Comparison of ENCODE assay signal across 28 mouse cellular contexts in the genomic region with DNA sequence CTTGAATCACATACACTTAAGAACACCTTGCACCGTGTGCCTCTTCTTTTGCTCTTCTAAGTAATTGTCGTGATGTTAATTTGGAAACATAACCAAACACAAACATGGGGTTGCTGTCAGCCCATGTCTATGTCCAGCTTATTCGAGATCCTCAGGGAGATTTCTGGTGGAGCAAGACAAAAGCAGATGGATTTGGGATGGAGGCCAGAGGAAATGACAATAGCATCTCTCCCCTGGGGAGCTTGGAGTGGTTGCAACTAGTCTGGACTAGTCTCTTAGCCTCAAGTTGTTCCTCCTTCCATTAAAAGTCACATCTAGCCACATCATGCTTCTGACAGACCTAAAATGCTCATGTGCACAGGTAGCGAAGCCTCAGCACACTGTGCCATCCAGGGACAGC.
DNase-seq lines count a peak whose midpoint lies in the region; ATAC-seq lines count a peak whose summit lies in the region.
"Had no signal": no experiment of that assay in that cellular context is flagged by ENCODE, and none has a peak within 500 bp of the region (broad histone marks: within the 10 kb centered on the region; RNA-seq: fewer than 3 reads in every experiment).

No protein-coding gene starts in this region.

- H3K36me3 ChIP-seq in heart, embryonic 12.5 days, result no peaks in the 10 kb centered on the region
- H3K36me3 ChIP-seq: embryonic facial prominence, embryonic 12.5 days; embryonic facial prominence, embryonic 15.5 days; G1E; heart, embryonic 15.5 days; hindbrain, embryonic 12.5 days; hindbrain, embryonic 15.5 days; kidney, embryonic 15.5 days had no signal

- ATAC-seq in heart, embryonic 12.5 days (ENCODE audit: insufficient number of reproducible peaks, low FRiP score), result no peak
- ATAC-seq: forebrain, embryonic 13.5 days; forebrain, embryonic 16.5 days; intestine, postnatal 0 days; Patski had no signal

- peaks cover 8% of the 10 kb centered on the region for H3K9me3 ChIP-seq in heart, embryonic 12.5 days (replicated peaks)
- H3K9me3 ChIP-seq: embryonic facial prominence, embryonic 15.5 days; heart, embryonic 15.5 days; hindbrain, embryonic 15.5 days had no signal

- H3K4me2 ChIP-seq in heart, embryonic 12.5 days, result no peak overlapping the region
- H3K4me2 ChIP-seq: embryonic facial prominence, embryonic 12.5 days; embryonic facial prominence, embryonic 15.5 days; forebrain, embryonic 13.5 days; heart, embryonic 15.5 days; hindbrain, embryonic 12.5 days; hindbrain, embryonic 15.5 days; kidney, embryonic 15.5 days had no signal

- H3K4me3 ChIP-seq in heart, embryonic 12.5 days, result no peak overlapping the region
- no peak overlapping the region for H3K4me3 ChIP-seq in brown adipose tissue, adult 24 weeks (ENCODE audit: insufficient read depth, low read depth, low read length)
- H3K4me3 ChIP-seq: embryonic facial prominence, embryonic 12.5 days; embryonic facial prominence, embryonic 15.5 days; erythroblast, embryonic 14.5 days; forebrain, embryonic 13.5 days; heart, embryonic 15.5 days; hindbrain, embryonic 12.5 days; hindbrain, embryonic 15.5 days; kidney, embryonic 15.5 days had no signal

- no peak overlapping the region for H3K9ac ChIP-seq in heart, embryonic 12.5 days
- H3K9ac ChIP-seq: embryonic facial prominence, embryonic 12.5 days; embryonic facial prominence, embryonic 15.5 days; forebrain, embryonic 13.5 days; heart, embryonic 15.5 days; hindbrain, embryonic 12.5 days; hindbrain, embryonic 15.5 days; kidney, embryonic 15.5 days had no signal

- intact Hi-C loops in heart, postnatal 36 days (cut with DNase I), result loop anchor here (5.0 kb wide), 1 partner anchor 47 kb away; no protein-coding TSS in a partner anchor

- H3K4me1 ChIP-seq in heart, embryonic 12.5 days (replicated peaks), result peaks cover 17% of the 10 kb centered on the region
- peaks cover 24% of the 10 kb centered on the region for H3K4me1 ChIP-seq in brown adipose tissue, adult 24 weeks (ENCODE audit: control insufficient read depth, insufficient read depth, insufficient read length, low read length)
- H3K4me1 ChIP-seq: forebrain, embryonic 13.5 days had no signal

- peak; percentile 94 for DNase-seq in heart, adult 11 months
- peak; percentile 65 for DNase-seq in heart, adult 8-10 months (ENCODE audit: low spot score)
- no peak for DNase-seq in heart, postnatal 36 days
- peak; percentile 48 for DNase-seq in ZHBTc4 (ENCODE audit: low read depth, low spot score)
- no peak for DNase-seq in cerebellum, adult 8-10 months
- no peak for DNase-seq in layer of hippocampus, adult 18-20 months (ENCODE audit: low spot score in 2 of 2)
- DNase-seq: adrenal gland, adult 8-10 months; adrenal gland, postnatal 25 days; B cell, adult 2 months; cerebellum, adult 18-20 months; cerebellum, adult 9-11 months; cerebellum, postnatal 25 days; kidney, adult 8-10 months had no signal

- H3K27ac ChIP-seq in heart, embryonic 12.5 days (ENCODE audit: poor library complexity, severe bottlenecking), result no peak overlapping the region
- peak overlapping the region; percentile 18; the same call in 1 of the 2 replicates for H3K27ac ChIP-seq in brown adipose tissue, adult 24 weeks (replicated peaks; ENCODE audit: low read depth, low read length)
- H3K27ac ChIP-seq: embryonic facial prominence, embryonic 12.5 days; embryonic facial prominence, embryonic 15.5 days; forebrain, embryonic 13.5 days; heart, embryonic 15.5 days; hindbrain, embryonic 12.5 days; hindbrain, embryonic 15.5 days; kidney, embryonic 15.5 days had no signal

- H3K27me3 ChIP-seq in heart, embryonic 12.5 days (replicated peaks), result no peaks in the 10 kb centered on the region
- H3K27me3 ChIP-seq: CH12.LX; embryonic facial prominence, embryonic 12.5 days; embryonic facial prominence, embryonic 15.5 days; forebrain, embryonic 13.5 days; hindbrain, embryonic 12.5 days; hindbrain, embryonic 15.5 days; kidney, embryonic 15.5 days; Patski had no signal

- 77% methylated on average over 4 of the region's 4 CpGs for WGBS in heart, embryonic 12.5 days

Comparison
In these comparisons a context has a peak if more than half of its experiments do, and no peak if none do; other contexts are left out.
1. DNase-seq: peak in heart, adult 11 months (single experiment), heart, adult 8-10 months (single experiment) and ZHBTc4 (single experiment); none in heart, postnatal 36 days (0 of 2), cerebellum, adult 8-10 months (single experiment) and layer of hippocampus, adult 18-20 months (0 of 2).